Mouse (Mus musculus): ENCODE results near the gene Neto2. TPM values are rescaled to one million over a fixed set of nuclear protein-coding genes. Genes with fewer than 3 reads are reported as not detected.
A peak's percentile ranks its signal among the peaks of the same experiment; 100 is the strongest.
"Not testable (repeated sequence)": the region's sequence is repeated elsewhere in the genome, so short reads cannot be mapped to it uniquely, and the experiment has no call there.

Neto2 gene
- 1 to 10 TPM in 3 of 4 experiments, under 1 TPM in 1; 0.65 to 1.3 (median 1.1) TPM for total RNA-seq (2022)

DNA sequence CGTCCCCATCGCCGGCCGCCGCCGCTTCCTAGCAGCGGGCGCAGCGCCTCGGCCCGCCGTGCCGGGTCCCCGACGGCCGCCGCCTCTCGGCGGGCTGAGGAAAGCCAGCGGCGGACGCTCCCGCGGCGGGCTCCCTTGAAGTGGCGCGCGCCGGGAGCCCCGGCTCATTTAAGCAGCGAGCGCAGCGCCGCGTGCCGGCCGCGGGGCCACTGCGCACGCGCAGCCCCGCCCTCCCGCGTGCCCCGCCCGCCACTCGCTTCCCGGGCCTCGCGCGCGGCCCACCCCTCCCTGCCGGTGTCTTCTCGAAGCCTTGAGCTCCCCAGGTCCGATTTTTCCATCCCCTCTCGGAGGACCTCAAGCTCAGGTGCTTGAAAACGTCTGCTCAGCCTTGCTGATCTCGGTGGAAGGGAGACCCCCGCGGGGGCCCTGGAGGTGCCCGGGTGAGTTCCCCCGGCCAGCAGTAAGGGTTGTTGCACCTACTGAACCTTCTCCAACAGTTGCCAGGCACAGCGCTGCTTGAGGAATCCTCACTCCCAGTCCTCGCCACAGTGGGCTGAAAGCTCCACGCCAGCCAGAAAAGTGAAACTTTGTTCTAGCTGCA, at the start of gene Neto2:
TSS of gene Neto2 (minus strand) at position 174 of the 601 bp plus-strand sequence.
- DNase-seq (ENCODE audit: low spot score): no peak

DNA sequence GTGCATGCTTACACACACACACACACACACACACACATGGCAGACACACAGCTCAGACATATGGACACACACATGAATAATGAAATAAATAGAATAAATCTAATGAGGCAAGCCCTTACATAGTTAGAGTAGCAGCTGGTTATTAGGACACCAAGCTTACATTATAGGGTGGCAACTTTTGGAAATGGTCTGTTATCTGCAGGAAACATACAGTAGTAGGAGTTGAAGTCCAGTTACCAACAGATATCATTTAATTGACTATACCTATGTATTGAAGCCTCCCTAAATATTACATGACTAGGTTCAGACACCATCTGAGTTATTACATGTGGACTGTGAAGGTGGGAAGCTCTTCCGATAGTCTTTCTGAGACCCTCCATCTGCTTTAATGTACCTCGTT, 44.3 kb upstream of the Neto2 start:
- no peak for DNase-seq (ENCODE audit: low spot score)

DNA sequence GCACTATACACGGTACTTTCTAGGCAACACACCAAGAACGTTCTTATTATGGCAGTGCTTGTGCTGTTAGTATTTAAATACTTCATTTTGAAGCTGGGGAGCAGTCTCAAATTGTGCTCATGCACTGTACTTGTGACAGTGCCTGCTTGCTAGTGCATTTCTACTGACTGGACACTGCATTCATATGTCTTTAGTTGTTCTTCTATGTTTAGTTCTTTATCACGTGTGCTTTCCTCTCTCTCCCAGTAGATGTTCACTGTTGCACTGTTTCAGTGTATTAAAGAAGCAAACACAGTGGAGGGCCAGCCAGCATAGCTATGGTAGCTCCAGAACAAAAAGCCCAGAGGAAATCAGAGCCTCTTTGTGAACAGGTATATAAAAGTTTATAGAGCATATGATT, 29.8 kb upstream of the Neto2 start:
- peak; percentile 10 for DNase-seq (ENCODE audit: low spot score)

DNA sequence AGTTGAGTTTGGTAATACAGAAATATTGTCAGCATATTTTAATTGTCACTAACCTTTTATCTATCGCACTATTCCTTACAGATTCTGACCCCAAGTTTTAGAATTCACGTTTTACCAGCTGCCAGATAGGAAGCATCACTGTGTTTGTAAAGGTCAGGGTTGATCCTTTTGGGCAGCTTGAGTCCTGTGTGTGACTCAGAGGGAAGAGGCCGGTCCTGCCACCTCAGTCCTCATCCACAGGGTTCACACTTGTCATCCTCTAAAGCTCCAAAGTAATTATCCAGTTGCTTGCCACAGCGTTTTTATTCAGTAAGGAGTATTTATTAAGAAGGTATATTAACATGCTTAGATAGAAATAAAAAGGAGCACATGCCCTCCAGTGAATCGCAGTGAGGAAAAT, 16.5 kb upstream of the Neto2 start:
- no peak for DNase-seq (ENCODE audit: low spot score)

DNA sequence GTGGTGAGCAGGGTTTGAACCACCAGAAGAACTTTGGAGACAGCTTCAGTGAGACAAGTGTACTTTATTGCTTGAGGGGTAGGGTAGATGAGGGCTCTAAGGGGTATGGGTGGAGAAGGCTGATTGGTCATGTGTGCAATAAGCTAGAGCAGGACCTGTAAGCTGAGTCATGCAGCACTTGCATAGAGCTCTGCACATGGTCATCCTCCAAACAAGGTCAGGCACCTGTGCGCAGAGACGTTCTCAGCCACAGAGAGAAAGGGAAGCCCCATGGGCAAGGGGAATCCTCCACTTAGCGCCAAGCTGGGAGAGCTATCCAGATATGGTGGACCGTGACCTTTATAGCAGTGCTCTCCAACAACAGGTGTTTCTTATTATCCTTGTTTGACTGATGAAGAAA, 16.0 kb upstream of the Neto2 start:
- no peak for DNase-seq (ENCODE audit: low spot score)

DNA sequence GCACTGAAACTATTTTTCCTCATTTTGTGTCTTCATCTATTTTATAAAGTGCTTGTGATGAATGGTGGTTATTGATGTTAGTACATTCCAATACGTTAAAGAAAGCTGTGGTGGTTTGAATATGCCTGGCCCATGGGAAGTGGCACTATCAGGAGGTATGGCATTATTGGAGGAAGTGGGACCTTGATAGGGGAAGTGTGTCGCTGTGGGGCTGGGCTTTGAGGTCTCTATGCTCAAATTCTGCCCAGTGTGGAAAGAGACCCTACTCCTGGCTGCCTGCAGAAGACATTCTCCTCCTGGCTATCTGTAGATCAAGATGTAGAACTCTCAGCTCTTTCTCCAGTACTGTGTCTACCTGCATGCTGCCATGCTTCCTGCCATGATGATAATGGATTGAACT, 6.3 kb upstream of the Neto2 start:
- DNase-seq (ENCODE audit: low spot score): no peak

DNA sequence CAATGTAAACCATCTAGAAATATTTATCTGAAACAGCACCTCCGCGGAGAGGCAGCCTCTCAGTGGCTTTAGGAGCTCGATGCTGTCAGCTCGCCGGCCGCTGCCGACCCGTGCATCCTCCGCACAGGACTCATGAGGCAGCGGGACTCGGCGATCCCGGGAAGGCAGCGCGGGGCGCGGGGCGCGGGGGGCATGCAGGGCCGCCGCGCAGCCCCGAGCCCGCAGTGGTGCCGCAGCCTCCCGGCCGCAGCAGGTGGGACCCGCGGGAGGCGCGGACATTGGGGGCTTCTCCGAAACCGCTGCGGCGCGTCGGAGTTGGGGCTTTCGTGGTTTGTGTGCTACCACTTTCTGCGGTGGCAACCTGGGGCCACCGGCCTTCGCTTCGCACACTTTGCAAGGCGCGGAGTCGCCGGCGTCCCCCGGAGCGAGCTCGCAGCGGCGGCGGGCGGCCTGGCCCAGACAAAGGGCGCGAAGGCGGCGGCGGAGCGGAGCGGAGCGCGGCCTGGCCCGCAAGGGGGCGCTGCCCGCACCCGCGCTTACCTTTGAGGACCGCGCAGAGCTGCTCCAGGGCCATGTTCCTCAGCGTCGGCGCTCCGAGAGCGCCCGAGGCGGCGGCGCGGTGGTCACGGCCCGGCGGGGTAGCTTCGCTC, 498 bp downstream of the Neto2 start:
- DNase-seq (ENCODE audit: low spot score): no peak

DNA sequence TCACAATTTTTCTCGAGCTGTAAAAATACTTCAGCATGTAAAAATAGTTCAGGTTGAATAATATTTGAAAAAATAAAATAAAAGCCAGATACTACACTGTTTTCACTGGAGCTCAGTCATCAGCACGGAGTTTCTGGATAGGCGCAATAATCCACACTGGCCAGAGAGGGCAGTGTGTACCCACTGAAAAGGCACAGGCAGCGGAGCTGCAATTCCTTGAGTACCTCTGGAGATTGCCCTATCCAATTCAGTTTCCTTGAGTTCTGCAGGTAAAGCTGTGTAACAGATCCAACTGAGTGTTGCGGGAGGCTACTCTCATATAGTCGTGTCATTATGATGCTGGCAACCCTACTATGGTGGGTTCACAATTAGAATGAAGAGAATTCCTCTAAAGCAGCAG, 1.7 kb downstream of the Neto2 start:
- peak; percentile 66 for DNase-seq (ENCODE audit: low spot score)

DNA sequence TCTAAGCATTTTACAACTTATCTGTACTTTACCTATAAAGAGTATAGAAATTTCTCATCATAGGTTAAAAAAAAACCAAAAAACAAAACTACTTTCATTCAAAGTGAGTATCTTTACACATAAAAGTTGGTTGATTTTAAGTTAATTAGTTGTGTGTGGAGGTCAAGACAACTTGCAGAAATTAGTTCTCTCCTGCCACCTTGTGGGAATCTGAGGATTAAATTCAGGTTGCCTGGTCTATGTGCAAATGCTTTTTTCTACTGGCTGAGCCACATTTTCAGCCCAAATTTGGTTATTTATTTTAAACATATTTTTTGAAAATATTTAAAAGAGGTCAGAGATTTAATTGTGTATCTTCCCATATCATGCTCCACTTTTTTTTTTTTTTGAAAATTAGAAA, 35.6 kb downstream of the Neto2 start:
- DNase-seq (ENCODE audit: low spot score): peak; percentile 27

DNA sequence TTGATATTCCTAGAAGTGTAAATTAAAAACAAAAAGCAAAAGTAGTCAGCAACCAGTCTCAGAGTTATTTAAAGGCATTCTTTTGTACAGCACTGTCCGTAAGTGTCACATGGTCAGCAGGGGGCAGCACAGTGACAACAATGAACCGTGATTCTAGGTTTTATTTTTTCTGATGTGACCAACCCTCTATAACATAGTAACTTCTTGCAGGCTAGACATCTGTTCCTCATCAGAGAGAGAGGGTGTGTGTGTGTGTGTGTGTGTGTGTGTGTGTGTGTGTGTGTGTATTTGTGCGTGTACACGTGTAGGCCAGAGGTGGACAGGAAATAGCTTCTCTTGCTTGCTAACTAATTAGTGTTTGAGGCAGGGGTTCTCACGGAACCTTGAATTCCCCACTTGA, 38.7 kb downstream of the Neto2 start:
- DNase-seq (ENCODE audit: low spot score): peak; percentile 19

DNA sequence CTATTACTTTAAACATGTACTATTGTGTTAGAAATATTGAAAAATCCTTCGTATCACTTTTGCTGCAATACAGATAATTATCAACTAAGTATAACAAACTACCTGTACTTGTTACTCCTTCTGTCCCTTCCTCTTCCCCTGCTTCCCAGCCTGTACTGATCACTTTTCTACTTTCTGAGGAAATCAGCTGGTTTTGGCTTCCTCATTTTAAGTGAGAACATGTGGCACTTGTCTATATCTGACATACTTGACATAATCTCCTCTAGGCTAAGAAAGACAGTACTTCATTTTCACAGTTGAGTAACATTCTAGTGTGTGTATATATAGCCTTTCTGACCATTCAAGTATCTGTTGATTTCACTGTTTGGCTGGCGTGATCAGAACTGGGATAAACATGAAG, 49.5 kb downstream of the Neto2 start:
- DNase-seq (ENCODE audit: low spot score): no peak

DNA sequence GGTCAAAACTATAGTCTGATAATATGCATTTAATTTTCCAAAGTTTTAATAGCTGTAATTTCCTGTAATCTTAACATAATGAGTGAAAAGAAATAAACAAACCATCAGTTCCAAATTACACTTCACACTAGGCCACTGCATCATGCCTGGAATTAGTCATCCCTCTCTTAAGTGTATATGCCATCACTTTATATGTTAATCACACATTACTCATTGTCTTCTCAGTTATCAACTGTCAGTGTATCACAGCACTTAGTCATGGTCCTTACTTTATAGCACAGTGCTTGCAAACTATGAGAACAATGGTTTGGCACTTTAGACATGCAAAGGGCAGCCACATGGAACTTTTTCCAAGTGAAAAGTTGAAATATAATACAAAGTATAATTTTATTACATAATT, 52.2 kb downstream of the Neto2 start:
- no peak for DNase-seq (ENCODE audit: low spot score)

DNA sequence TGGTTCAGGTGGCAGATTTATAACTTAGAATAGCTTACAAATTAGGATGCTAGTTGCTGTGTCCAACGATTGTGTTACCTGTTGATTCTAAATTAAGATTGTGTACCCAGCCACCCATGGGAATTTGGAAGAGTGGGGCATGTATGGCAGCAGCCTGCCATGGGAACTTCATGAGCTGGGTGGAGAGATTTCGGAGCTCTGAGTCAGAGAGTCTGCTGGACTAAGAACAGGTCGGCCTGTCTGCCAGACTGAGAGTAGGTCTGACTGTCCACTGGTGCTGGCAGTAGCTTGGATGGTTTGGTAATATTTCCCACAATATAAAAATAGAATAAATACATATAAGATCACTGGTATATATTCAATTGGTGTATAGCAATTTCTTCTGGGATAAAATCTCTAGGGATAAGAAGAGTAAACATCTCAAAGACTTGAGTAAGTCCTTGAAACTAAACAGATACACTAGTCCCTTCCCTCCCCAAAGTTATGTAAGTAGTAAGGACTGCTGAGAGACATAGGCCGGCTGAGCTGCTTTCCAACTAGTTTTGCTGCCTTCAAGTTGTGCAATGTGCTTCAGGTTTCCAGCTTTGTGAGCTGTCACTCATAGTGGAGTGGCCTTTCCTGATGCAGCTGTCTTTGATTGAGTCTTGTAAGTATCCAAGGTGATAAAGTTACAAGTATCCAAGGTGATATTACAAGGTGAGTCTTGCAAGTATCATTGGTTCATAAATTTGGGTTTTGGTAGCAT, 55.6 kb downstream of the Neto2 start:
- DNase-seq (ENCODE audit: low spot score): peak; percentile 5

DNA sequence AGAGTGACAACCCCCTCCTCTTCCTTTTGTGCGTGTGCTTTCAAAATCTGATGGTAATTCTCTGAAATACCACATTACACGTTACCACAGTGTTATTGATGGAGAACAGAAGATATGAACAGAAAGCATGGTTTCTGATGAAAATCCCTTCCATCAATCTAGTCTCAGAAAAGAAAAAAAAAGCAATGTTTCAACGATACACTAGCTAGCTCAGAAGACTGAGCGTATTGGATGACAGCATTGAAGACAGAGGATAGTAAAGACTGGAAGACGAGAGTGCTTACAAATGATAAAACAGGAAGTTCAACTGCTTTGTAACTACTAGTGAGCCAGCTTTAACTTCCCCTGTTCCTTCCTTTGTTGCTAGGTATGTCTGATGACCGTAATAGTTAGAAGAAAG, 76.3 kb downstream of the Neto2 start:
- DNase-seq (ENCODE audit: low spot score): no peak

DNA sequence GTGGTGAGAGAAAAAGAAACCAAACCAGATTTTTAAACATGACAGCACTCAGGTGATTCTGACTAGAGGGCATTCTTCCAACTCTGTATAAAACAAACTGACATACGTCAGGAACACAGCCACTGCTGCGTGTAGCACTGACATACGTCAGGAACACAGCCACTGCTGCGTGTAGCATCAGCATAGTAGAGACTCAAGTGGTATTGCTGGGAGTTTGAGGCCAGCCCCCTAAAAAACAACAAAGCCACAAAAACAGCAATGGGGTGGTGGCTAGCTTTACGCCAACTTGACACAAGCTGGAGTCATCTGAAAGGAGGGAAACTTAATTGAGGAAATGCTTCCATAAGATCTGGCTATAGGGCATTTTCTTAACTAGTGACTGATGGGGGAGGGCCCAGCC, 77.5 kb downstream of the Neto2 start:
- DNase-seq (ENCODE audit: low spot score): no peak

DNA sequence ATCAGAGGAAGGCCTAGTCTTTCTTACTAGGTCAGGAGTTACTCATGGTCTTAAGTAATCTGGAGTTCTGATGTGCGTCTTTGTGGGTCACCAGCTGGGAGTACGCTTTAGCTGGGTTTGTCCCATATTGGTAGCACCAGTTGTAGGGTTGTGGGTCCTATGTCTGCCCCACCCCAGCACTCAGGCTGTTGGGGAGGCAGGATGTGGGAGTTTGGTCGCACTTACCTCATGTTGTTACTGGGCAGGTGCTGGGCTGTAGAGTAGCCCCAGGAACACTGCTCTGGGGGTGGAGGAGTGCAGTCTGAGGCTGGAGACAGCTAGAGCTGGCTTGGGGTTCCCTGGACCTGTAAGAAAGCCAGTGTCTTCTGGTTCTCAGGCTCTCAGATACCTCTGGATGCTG, 81.9 kb downstream of the Neto2 start:
- DNase-seq (ENCODE audit: low spot score): no peak

DNA sequence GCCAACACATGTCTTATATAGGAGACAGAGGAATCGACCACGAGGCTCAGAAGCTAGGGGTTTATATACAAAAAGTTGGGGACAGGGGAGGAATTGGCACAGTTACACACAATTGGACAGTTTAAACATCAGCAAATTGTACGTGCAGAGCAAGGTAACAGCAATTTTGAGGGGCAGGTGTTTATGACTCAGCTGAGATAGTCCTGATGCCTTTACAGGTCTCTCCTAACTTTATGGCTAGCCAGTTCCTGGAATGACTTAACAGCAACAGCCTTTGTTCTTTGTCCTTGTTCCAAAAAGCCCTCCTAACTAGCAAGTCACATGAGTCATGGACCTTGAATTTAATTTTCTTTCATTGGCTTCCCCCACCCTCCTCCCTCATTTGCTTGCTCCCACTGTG, 83.6 kb downstream of the Neto2 start:
- not testable (repeated sequence) for DNase-seq (ENCODE audit: low spot score)

DNA sequence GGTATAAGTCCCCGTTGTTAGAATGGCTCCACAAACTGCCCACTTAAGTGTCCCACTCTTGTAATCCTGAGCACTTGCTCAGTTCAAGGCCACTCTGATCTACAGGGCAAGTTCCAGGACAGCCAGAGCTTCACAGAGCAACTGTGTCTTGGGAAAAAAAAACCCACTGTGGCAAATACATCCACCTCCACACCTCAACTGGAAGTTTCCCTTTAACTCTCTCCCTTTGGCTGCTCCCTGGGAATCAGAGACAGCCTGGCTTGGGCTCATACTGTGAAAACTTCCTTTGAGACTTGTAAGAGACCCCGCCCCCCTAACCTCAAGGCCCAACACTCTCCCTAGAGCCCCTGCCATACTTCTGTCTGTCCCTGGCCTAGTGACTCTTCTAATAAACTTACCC, 91.9 kb downstream of the Neto2 start:
- no peak for DNase-seq (ENCODE audit: low spot score)

DNA sequence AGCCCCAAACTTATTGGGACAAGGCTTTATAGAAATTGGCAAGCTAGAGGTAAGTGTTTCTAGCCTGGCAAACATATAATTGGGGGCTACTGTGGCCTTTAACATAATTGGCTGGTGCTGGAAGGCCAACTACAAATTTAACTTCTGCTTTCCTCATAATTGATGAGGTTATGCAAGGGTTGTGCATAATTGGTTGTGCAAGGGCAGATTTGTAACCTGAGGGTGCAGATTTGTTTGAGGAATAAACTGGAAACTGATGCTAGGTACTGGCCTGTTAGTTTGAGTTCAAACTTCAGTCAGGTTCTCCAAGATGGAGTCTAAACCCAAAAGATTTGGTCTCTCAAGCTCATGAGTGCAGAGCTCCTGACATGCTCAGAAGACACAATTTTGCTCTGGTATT, 92.9 kb downstream of the Neto2 start:
- DNase-seq (ENCODE audit: low spot score): no peak

DNA sequence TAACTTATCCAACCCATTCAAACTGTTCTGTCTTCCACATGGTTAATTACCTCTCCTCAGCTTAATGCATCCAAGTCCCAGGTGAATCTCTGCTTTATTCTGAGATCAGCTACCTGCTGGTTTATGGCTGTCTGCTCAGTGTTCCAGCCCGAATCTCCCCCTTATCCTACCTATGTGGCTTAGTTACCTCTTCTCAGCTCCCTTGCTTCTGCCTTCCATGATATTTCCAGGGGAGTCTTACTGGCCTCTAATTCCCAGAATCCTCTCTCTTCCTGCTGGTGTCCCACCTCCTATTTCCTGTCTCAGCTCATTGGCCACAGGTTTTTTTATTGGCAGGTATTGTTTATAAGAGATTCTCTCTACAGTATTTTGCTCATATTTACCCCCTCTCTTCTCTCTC, 93.8 kb downstream of the Neto2 start:
- DNase-seq (ENCODE audit: low spot score): no peak

DNA sequence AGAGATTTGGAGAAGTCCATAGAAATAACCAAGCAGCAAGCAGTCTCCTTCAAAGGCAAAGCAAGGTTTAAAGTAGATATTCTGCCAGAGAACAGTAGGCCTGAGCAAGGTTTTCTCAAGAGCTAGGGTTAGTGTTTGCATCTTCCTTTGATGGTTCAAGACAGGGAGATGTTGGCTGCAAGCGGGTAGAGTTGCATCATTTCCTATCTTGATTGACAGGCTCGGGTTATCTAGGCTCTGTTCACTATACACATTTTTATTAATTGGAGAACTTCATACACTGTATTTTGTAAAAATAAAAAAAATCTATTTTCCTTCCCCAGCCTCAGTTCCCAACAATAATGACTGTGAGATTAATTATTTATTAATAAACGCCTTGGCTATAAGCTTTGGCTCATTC, 94.2 kb downstream of the Neto2 start:
- DNase-seq (ENCODE audit: low spot score): no peak

DNA sequence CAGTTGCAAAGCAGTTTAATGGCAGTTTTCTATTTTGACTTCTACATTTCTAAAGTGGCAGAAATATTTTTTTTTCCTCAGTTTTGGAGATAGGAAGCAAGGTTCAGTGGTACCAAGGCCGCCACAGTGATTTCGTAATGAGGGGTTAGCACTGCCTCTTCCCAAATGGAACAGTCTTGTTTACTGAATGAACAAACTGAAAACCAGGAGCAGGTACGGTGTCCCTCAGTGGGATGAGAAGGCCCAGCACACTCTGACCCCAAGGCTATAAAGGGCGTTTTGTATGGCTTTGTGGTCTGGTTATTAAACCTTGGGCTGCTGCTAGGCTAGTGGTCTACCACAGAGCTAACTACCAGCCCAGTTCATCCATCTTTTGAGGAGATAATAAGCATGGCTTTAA, 96.5 kb downstream of the Neto2 start:
- no peak for DNase-seq (ENCODE audit: low spot score)

DNA sequence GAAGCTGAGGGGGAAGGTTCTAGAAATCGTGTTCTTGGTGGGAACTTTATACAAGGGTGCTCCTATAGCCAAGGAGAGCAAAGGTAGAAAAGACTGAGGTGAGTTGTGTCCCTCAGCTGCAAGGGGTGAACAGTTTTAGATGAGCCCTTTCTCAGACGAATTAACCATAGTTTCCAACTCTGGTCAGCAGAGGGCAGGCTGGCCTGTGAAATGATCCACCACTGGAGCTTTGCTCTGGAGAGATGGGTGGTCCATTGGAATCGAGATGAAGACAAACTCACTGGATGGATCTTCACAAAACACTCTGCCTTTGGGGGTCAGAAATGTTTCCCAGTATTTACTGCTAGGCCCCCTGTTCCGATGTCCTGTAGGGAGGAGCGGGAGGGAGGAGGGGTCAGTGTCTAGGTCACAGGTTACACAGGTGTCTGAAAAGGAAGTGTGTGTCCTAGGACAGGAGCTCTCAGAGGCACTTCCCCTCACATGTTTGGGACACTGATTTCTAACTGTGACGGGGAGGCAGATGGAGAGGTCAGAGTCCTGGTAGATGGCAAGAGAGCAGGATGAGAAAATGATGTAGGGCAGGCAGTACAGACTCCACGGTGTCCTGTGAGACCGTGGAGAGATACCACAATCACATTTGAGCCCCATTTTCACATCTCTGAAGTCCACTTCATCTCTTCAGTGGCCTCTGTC, 97.4 kb downstream of the Neto2 start:
- DNase-seq (ENCODE audit: low spot score): no peak
